ENCODE assay signal across 7 mouse cellular contexts in genomic region chr4:138495775-138496174, GRCm38 (mm10). TPM values are rescaled to one million over a fixed set of nuclear protein-coding genes. Genes with fewer than 3 reads are reported as not detected.
DNase-seq lines count a peak whose midpoint lies in the region; ATAC-seq lines count a peak whose summit lies in the region.

No protein-coding gene starts in this region.

- H3K27ac ChIP-seq in heart, embryonic 15.5 days: no peak overlapping the region
- no peak overlapping the region for H3K27ac ChIP-seq in limb, embryonic 15.5 days

- ATAC-seq in heart, embryonic 15.5 days (replicated peaks; ENCODE audit: insufficient number of reproducible peaks, insufficient read depth, low FRiP score, low read depth): no peak
- ATAC-seq in limb, embryonic 15.5 days (ENCODE audit: insufficient number of reproducible peaks, low FRiP score, low TSS enrichment, low read depth): no peak
- ATAC-seq in frontal cortex, adult (ENCODE audit: low TSS enrichment): no peak

- peak; percentile 27 for DNase-seq in MN1 (ENCODE audit: low spot score)
- DNase-seq in brain, adult 2 months (ENCODE audit: low read depth, low spot score): peak; percentile 77
- DNase-seq in natural killer cell, adult 2 months (ENCODE audit: low spot score in 2 of 2): no peak
- no peak for DNase-seq in layer of hippocampus, adult 11-12 months (ENCODE audit: low spot score)

- H3K4me3 ChIP-seq in heart, embryonic 15.5 days: peak overlapping the region; percentile 10; the same call in 1 of the 2 replicates
- H3K4me3 ChIP-seq in limb, embryonic 15.5 days: no peak overlapping the region

- H3K9ac ChIP-seq in heart, embryonic 15.5 days: no peak overlapping the region
- H3K9ac ChIP-seq in limb, embryonic 15.5 days: no peak overlapping the region

- H3K4me1 ChIP-seq in heart, embryonic 15.5 days (replicated peaks): peaks cover 31% of the 10 kb centered on the region
- H3K4me1 ChIP-seq in limb, embryonic 15.5 days: peaks cover 31% of the 10 kb centered on the region

- no peaks in the 10 kb centered on the region for H3K9me3 ChIP-seq in heart, embryonic 15.5 days (replicated peaks)
- no peaks in the 10 kb centered on the region for H3K9me3 ChIP-seq in limb, embryonic 15.5 days

- peaks cover 26% of the 10 kb centered on the region for H3K27me3 ChIP-seq in heart, embryonic 15.5 days
- 0 out of 2 replicates have a peak, but pooled peaks cover 5% of the 10 kb centered on the region for H3K27me3 ChIP-seq in limb, embryonic 15.5 days

- no peaks in the 10 kb centered on the region for H3K36me3 ChIP-seq in heart, embryonic 15.5 days
- H3K36me3 ChIP-seq in limb, embryonic 15.5 days: no peaks in the 10 kb centered on the region

- WGBS in heart, embryonic 15.5 days: 6% methylated on average over 13 of the region's 13 CpGs
- WGBS in limb, embryonic 15.5 days: 6% methylated on average over 13 of the region's 13 CpGs

- H3K4me2 ChIP-seq in heart, embryonic 15.5 days: peak overlapping the region; percentile 46
- peak overlapping the region; percentile 22; the same call in 1 of the 2 replicates for H3K4me2 ChIP-seq in limb, embryonic 15.5 days

RNA-seq across cellular contexts. Expression of gene Camk2n1, which starts 41.7 kb away (rescaled TPM):
- polyA plus RNA-seq in heart, embryonic 15.5 days (2015; fragmentation: Nextera tagmentation; extraction: Ambion mirVana): 1.3 and 1.5 TPM in 2 replicates
- polyA plus RNA-seq in limb, embryonic 15.5 days (2015; fragmentation: Nextera tagmentation; extraction: Ambion mirVana): 1.7 and 2.2 TPM in 2 replicates

Comparison
In these comparisons a context has a peak if more than half of its experiments do, and no peak if none do; other contexts are left out.
1. DNase-seq: peak in MN1 (single experiment) and brain, adult 2 months (single experiment); none in natural killer cell, adult 2 months (0 of 2) and layer of hippocampus, adult 11-12 months (single experiment).